ENCODE assay signal across 8 mouse cellular contexts in genomic region chr11:59624017-59624630, GRCm38 (mm10). TPM values are rescaled to one million over a fixed set of nuclear protein-coding genes. Genes with fewer than 3 reads are reported as not detected.
A peak's percentile ranks its signal among the peaks of the same experiment; 100 is the strongest.
DNase-seq lines count a peak whose midpoint lies in the region; ATAC-seq and TF ChIP-seq lines count a peak whose summit lies in the region.

No protein-coding gene starts in this region.

- peak; percentile 88 for DNase-seq in A20 (ENCODE audit: low read depth, low spot score)
- DNase-seq in MEL (ENCODE audit: low read depth, low spot score): peak; percentile 96
- DNase-seq in cerebellum, postnatal 25 days: peak; percentile 71 to 82
- peak; percentile 47 for DNase-seq in gastrocnemius, postnatal 10 days
- DNase-seq in limb, embryonic 14.5 days (ENCODE audit: low spot score): peak; percentile 76
- DNase-seq in retina, postnatal 1 day: peak; percentile 65

- H3K4me2 ChIP-seq in kidney, embryonic 14.5 days (replicated peaks; ENCODE audit: low read depth, low read length): no peak overlapping the region
- H3K4me2 ChIP-seq in limb, embryonic 14.5 days (replicated peaks; ENCODE audit: low read depth, low read length, severe bottlenecking): no peak overlapping the region

- no peaks in the 10 kb centered on the region for H3K9me3 ChIP-seq in MEL (replicated peaks; ENCODE audit: insufficient read depth, low read length)
- H3K9me3 ChIP-seq in kidney, embryonic 14.5 days (ENCODE audit: control insufficient read depth, low read length): no peaks in the 10 kb centered on the region
- no peaks in the 10 kb centered on the region for H3K9me3 ChIP-seq in limb, embryonic 14.5 days (ENCODE audit: control insufficient read depth, low read length)

- TF ChIP-seq RAD21 in MEL (IDR thresholded peaks at IDR 0.05; ENCODE audit: low read depth, low read length): peak; percentile 96

- H3K4me1 ChIP-seq in MEL (ENCODE audit: control insufficient read depth in 1 of 2, insufficient read depth in 2 of 2, low read length in 2 of 2): peaks cover 0 to 2% of the 10 kb centered on the region in 2 experiments; a peak in 1 of 4 replicates
- no peaks in the 10 kb centered on the region for H3K4me1 ChIP-seq in kidney, embryonic 14.5 days (ENCODE audit: control insufficient read depth, insufficient read depth, low read length)
- H3K4me1 ChIP-seq in limb, embryonic 14.5 days (ENCODE audit: control insufficient read depth, insufficient read depth, low read length): no peaks in the 10 kb centered on the region

- no peak overlapping the region for H3K27ac ChIP-seq in MEL (ENCODE audit: control insufficient read depth, low read depth, low read length)
- H3K27ac ChIP-seq in kidney, embryonic 14.5 days (ENCODE audit: low read depth, low read length): no peak overlapping the region
- H3K27ac ChIP-seq in limb, embryonic 14.5 days (replicated peaks; ENCODE audit: low read depth, low read length): no peak overlapping the region

- peaks cover 0 to 9% of the 10 kb centered on the region in 2 experiments; a peak in 3 of 4 replicates for H3K27me3 ChIP-seq in MEL (ENCODE audit: control insufficient read depth in 1 of 2, insufficient read depth in 2 of 2, low read length in 2 of 2)
- 0 out of 2 replicates have a peak, but pooled peaks cover 2% of the 10 kb centered on the region for H3K27me3 ChIP-seq in kidney, embryonic 14.5 days (ENCODE audit: control insufficient read depth, insufficient read depth, low read length)
- no peaks in the 10 kb centered on the region for H3K27me3 ChIP-seq in limb, embryonic 14.5 days (ENCODE audit: control insufficient read depth, insufficient read depth, low read length)

- TF ChIP-seq POLR2A in MEL (IDR thresholded peaks at IDR 0.05; ENCODE audit: control insufficient read depth in 1 of 2, insufficient read depth in 1 of 2, low read depth in 1 of 2, low read length in 2 of 2, poor library complexity in 1 of 2): no peak
- no peak for TF ChIP-seq POLR2A in limb, embryonic 14.5 days (IDR thresholded peaks at IDR 0.05; ENCODE audit: borderline replicate concordance, extremely low read depth, insufficient read depth, insufficient read length)

- no peaks in the 10 kb centered on the region for H3K36me3 ChIP-seq in MEL (ENCODE audit: control insufficient read depth in 1 of 2, insufficient read depth in 2 of 2, low read length in 2 of 2)
- no peaks in the 10 kb centered on the region for H3K36me3 ChIP-seq in kidney, embryonic 14.5 days (ENCODE audit: control insufficient read depth, insufficient read depth, low read length)
- no peaks in the 10 kb centered on the region for H3K36me3 ChIP-seq in limb, embryonic 14.5 days (ENCODE audit: control insufficient read depth, insufficient read depth, low read length)

- peak; percentile 84 to 96 (median 90) for TF ChIP-seq CTCF in MEL (IDR thresholded peaks at IDR 0.05 in 2 of 3, conservative IDR thresholded peaks at IDR 0.05 in 1 of 3; ENCODE audit: control insufficient read depth in 1 of 3, insufficient read depth in 1 of 3, low read depth in 2 of 3, low read length in 3 of 3, poor library complexity in 1 of 3, severe bottlenecking in 1 of 3)

- 36% methylated on average over 6 of the region's 6 CpGs for WGBS in kidney, embryonic 14.5 days
- WGBS in limb, embryonic 14.5 days: 43% methylated on average over 6 of the region's 6 CpGs

- 0 out of 2 replicates have a peak, but pooled peaks have one; percentile 55 for ATAC-seq in kidney, embryonic 14.5 days (ENCODE audit: low FRiP score, low TSS enrichment)
- peak; percentile 63; the same call in 1 of the 2 replicates for ATAC-seq in limb, embryonic 14.5 days (ENCODE audit: low FRiP score, low read depth)
- ATAC-seq in erythroblast, adult 5-6 weeks (replicated peaks; ENCODE audit: low FRiP score, poor library complexity, severe bottlenecking): no peak; the same call in 1 of the 2 replicates

- no peaks in the 10 kb centered on the region for H3K79me2 ChIP-seq in MEL (ENCODE audit: control insufficient read depth, insufficient read depth, low read length, poor library complexity)

- TF ChIP-seq EP300 in MEL (IDR thresholded peaks at IDR 0.05; ENCODE audit: low read depth in 1 of 2, low read length in 2 of 2): peak in 1 of 2 experiments; percentile 55; a peak in 2 of 4 replicates

- no peak overlapping the region for H3K9ac ChIP-seq in MEL (ENCODE audit: control insufficient read depth, low read depth, low read length, poor library complexity, severe bottlenecking)
- H3K9ac ChIP-seq in kidney, embryonic 14.5 days (ENCODE audit: low read depth, low read length): no peak overlapping the region
- H3K9ac ChIP-seq in limb, embryonic 14.5 days (ENCODE audit: low read depth, low read length, severe bottlenecking): no peak overlapping the region

- no peak overlapping the region for H3K4me3 ChIP-seq in MEL (ENCODE audit: control insufficient read depth in 1 of 2, insufficient read depth in 1 of 2, low read depth in 2 of 2, low read length in 2 of 2)
- no peak overlapping the region for H3K4me3 ChIP-seq in kidney, embryonic 14.5 days (ENCODE audit: low read length)
- H3K4me3 ChIP-seq in limb, embryonic 14.5 days (replicated peaks; ENCODE audit: low read length): no peak overlapping the region

TF ChIP-seq in MEL, 35 proteins besides CTCF, POLR2A, EP300 and RAD21:
- TF ChIP-seq ZNF384 (IDR thresholded peaks at IDR 0.05; ENCODE audit: low read depth, low read length) (peak; percentile 65), GATA1 (IDR thresholded peaks at IDR 0.05; ENCODE audit: low read depth, low read length) (peak; percentile 72), ELF1 (IDR thresholded peaks at IDR 0.05; ENCODE audit: low read depth, low read length) (peak; percentile 79), USF1 (IDR thresholded peaks at IDR 0.05; ENCODE audit: low read depth, low read length) (peak; percentile 32; the same call in 1 of the 2 replicates), BHLHE40 (IDR thresholded peaks at IDR 0.05; ENCODE audit: borderline replicate concordance, low read depth, low read length) (peak; percentile 30; the same call in 1 of the 2 replicates), ZKSCAN1 (IDR thresholded peaks at IDR 0.05; ENCODE audit: low read depth, low read length) (no peak), GABPA (IDR thresholded peaks at IDR 0.05; ENCODE audit: low read depth, low read length) (no peak), MAX (IDR thresholded peaks at IDR 0.05; ENCODE audit: low read length) (peak; percentile 64), ZC3H11A (IDR thresholded peaks at IDR 0.05; ENCODE audit: low read depth, low read length) (peak; percentile 98), MYC (IDR thresholded peaks at IDR 0.05; ENCODE audit: low read depth, low read length) (peak; percentile 97), SIN3A (IDR thresholded peaks at IDR 0.05; ENCODE audit: low read length) (peak; percentile 88; the same call in 1 of the 2 replicates), RCOR1 (IDR thresholded peaks at IDR 0.05; ENCODE audit: low read depth, low read length) (peak; percentile 36; the same call in 1 of the 2 replicates), SMC3 (IDR thresholded peaks at IDR 0.05; ENCODE audit: low read depth, low read length) (peak; percentile 97), POLR2AphosphoS2 (IDR thresholded peaks at IDR 0.05; ENCODE audit: low read length) (no peak), TBP (IDR thresholded peaks at IDR 0.05; ENCODE audit: low read depth, low read length) (peak; percentile 70; the same call in 1 of the 2 replicates)

RNA-seq across cellular contexts. Expression of gene Olfr223, which starts 31.0 kb away (rescaled TPM):
- not detected in 2 replicates for total RNA-seq in MEL (2012; rRNA removed)
- polyA plus RNA-seq in MEL (2012; ENCODE audit: insufficient read depth in 1 of 2, insufficient read length in 2 of 2, low read depth in 1 of 2, low replicate concordance in 2 of 2, missing spikeins in 1 of 2): not detected
- total RNA-seq in gastrocnemius, postnatal 10 days (2021): not detected
- not detected in 2 replicates for polyA plus RNA-seq in kidney, embryonic 14.5 days (2014; fragmentation: Nextera tagmentation; extraction: Ambion mirVana)
- polyA plus RNA-seq in limb, embryonic 14.5 days (2012; rRNA removed): not detected in 2 replicates
- polyA plus RNA-seq in limb, embryonic 14.5 days (2014; fragmentation: Nextera tagmentation; extraction: Ambion mirVana): not detected in 2 replicates
- not detected in 2 replicates for total RNA-seq in erythroblast, adult 5-6 weeks (2015; ENCODE audit: low replicate concordance)
- not detected in 2 replicates for total RNA-seq in erythroblast, adult 5-6 weeks (2017; ENCODE audit: low replicate concordance)

RNA-seq across cellular contexts. Expression of gene Mprip, which starts 37.0 kb away (rescaled TPM):
- total RNA-seq in MEL (2012; rRNA removed): 131 and 142 TPM in 2 replicates
- 100 to 1,000 TPM; 103 to 174 TPM for polyA plus RNA-seq in MEL (2012; ENCODE audit: insufficient read depth in 1 of 2, insufficient read length in 2 of 2, low read depth in 1 of 2, low replicate concordance in 2 of 2, missing spikeins in 1 of 2)
- total RNA-seq in gastrocnemius, postnatal 10 days (2021): 100 to 1,000 TPM; 139 to 166 TPM
- polyA plus RNA-seq in kidney, embryonic 14.5 days (2014; fragmentation: Nextera tagmentation; extraction: Ambion mirVana): 53.4 and 64.1 TPM in 2 replicates
- 122 and 128 TPM in 2 replicates for polyA plus RNA-seq in limb, embryonic 14.5 days (2012; rRNA removed)
- polyA plus RNA-seq in limb, embryonic 14.5 days (2014; fragmentation: Nextera tagmentation; extraction: Ambion mirVana): 87.1 and 99.6 TPM in 2 replicates
- total RNA-seq in erythroblast, adult 5-6 weeks (2015; ENCODE audit: low replicate concordance): 5.6 and 20.9 TPM in 2 replicates
- 10.6 and 21.7 TPM in 2 replicates for total RNA-seq in erythroblast, adult 5-6 weeks (2017; ENCODE audit: low replicate concordance)

RNA-seq across cellular contexts. Expression of gene Olfr222, which starts 48.1 kb away (rescaled TPM):
- total RNA-seq in MEL (2012; rRNA removed): not detected in 2 replicates
- polyA plus RNA-seq in MEL (2012; ENCODE audit: insufficient read depth in 1 of 2, insufficient read length in 2 of 2, low read depth in 1 of 2, low replicate concordance in 2 of 2, missing spikeins in 1 of 2): not detected
- not detected for total RNA-seq in gastrocnemius, postnatal 10 days (2021)
- polyA plus RNA-seq in kidney, embryonic 14.5 days (2014; fragmentation: Nextera tagmentation; extraction: Ambion mirVana): not detected in 2 replicates
- not detected in 2 replicates for polyA plus RNA-seq in limb, embryonic 14.5 days (2012; rRNA removed)
- not detected in 2 replicates for polyA plus RNA-seq in limb, embryonic 14.5 days (2014; fragmentation: Nextera tagmentation; extraction: Ambion mirVana)
- not detected in 2 replicates for total RNA-seq in erythroblast, adult 5-6 weeks (2015; ENCODE audit: low replicate concordance)
- total RNA-seq in erythroblast, adult 5-6 weeks (2017; ENCODE audit: low replicate concordance): not detected in 2 replicates
